Mouse (Mus musculus): ENCODE measurements around the gene Slc44a2. TPM values are rescaled to one million over a fixed set of nuclear protein-coding genes. Genes with fewer than 3 reads are reported as not detected.

Slc44a2 gene
- total and polyA plus RNA-seq, 3 experiments: 22.1 to 62.9 (median 36.5) TPM

DNA sequence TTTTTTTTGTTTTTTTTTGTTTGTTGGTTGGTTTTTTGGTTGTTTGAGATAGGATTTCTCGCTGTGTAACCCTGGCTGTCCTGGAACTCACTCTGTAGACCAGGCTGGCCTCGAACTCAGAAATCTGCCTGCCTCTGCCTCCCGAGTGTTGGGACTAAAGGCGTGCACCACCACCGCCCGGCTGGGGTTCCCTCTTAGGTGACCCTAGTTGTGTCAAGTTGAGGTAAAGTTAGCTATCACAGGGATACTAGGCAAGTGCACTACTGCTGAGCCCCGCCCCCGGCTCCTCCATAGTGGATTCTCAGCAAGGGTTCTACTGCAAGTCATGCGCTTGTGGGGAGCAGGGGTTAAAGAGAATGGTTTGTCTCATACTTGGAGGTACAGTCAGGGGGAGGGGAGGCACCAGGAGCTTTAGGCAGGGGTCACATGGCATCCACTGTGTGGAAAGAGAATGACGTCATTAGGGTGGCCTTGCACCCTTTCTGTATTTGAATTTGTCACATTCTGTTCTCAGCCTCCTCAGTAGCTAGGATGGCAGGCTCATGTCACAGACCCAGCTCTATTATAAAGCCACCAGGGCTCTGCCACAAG lies 9.3 kb downstream of the Slc44a2 start:
- Histone ChIP-seq H3K9me3 (replicated peaks; ENCODE audit: low read length) (peaks cover 2% of the 10 kb centered on the region), H3K9ac (ENCODE audit: insufficient read depth, low read depth) (no peak overlapping the region), H3K4me1 (ENCODE audit: control insufficient read depth in 1 of 2, insufficient read depth in 2 of 2) (peaks cover 23 to 67% of the 10 kb centered on the region in 2 experiments), H3K27ac (ENCODE audit: insufficient read depth, low read depth) (no peak overlapping the region), H3K79me2 (replicated peaks; ENCODE audit: control insufficient read depth, extremely low read depth, insufficient read depth, poor library complexity, severe bottlenecking) (peaks cover 42% of the 10 kb centered on the region), H3K4me3 (replicated peaks in 1 of 3; ENCODE audit: low read depth in 2 of 3, low read length in 2 of 3, poor library complexity in 1 of 3) (no peak overlapping the region), H3K27me3 (replicated peaks) (no peaks in the 10 kb centered on the region), H3K36me3 (replicated peaks in 1 of 2; ENCODE audit: control insufficient read depth in 1 of 2, insufficient read depth in 1 of 2, low read length in 1 of 2) (peaks cover 3 to 47% of the 10 kb centered on the region in 2 experiments), H3K4me2 (ENCODE audit: insufficient read depth, low read depth, poor library complexity, severe bottlenecking) (no peak overlapping the region)
- in situ Hi-C loops (cut with MboI; ENCODE audit: low pct_ligation_motif_present, low pct_unique_long_range_greater_than_20kb, low sequenced_read_pairs): no loop called here
- TF ChIP-seq GABPA (IDR thresholded peaks at IDR 0.05; ENCODE audit: insufficient replicate concordance, low read depth, low read length): no peak
- TF ChIP-seq USF2 (conservative IDR thresholded peaks at IDR 0.05; ENCODE audit: low read depth, low read length): no peak
- no peak for TF ChIP-seq SIN3A (IDR thresholded peaks at IDR 0.05; ENCODE audit: low read length)
- TF ChIP-seq JUN (IDR thresholded peaks at IDR 0.05; ENCODE audit: insufficient read depth, low read depth, low read length): no peak
- TF ChIP-seq CTCF (conservative IDR thresholded peaks at IDR 0.05 in 1 of 2, IDR thresholded peaks at IDR 0.05 in 1 of 2; ENCODE audit: low read depth in 2 of 2, low read length in 2 of 2): no peak
- TF ChIP-seq ZNF384 (IDR thresholded peaks at IDR 0.05; ENCODE audit: low read depth, low read length): no peak
- no peak for TF ChIP-seq UBTF (IDR thresholded peaks at IDR 0.05; ENCODE audit: low read depth, low read length)
- no peak for TF ChIP-seq MEF2A (IDR thresholded peaks at IDR 0.05; ENCODE audit: borderline replicate concordance, low read depth, low read length)
- no peak for TF ChIP-seq NELFE (IDR thresholded peaks at IDR 0.05; ENCODE audit: low read depth, low read length)
- no peak for TF ChIP-seq NRF1 (IDR thresholded peaks at IDR 0.05; ENCODE audit: low read depth, low read length)
- TF ChIP-seq ETS1 (conservative IDR thresholded peaks at IDR 0.05; ENCODE audit: low read depth, low read length): no peak
- no peak for TF ChIP-seq JUND (conservative IDR thresholded peaks at IDR 0.05; ENCODE audit: low read depth, low read length)
- no peak for TF ChIP-seq MAX (IDR thresholded peaks at IDR 0.05; ENCODE audit: low read length)
- TF ChIP-seq ELF1 (IDR thresholded peaks at IDR 0.05; ENCODE audit: low read depth, low read length): no peak
- TF ChIP-seq CHD1 (IDR thresholded peaks at IDR 0.05; ENCODE audit: low read depth, low read length): no peak
- no peak for TF ChIP-seq IRF4 (IDR thresholded peaks at IDR 0.05; ENCODE audit: low read depth, low read length)
- TF ChIP-seq CHD2 (IDR thresholded peaks at IDR 0.05; ENCODE audit: low read length): no peak
- no peak for TF ChIP-seq EP300 (IDR thresholded peaks at IDR 0.05; ENCODE audit: low read length)
- TF ChIP-seq MYC (IDR thresholded peaks at IDR 0.05; ENCODE audit: low read depth, low read length): no peak
- TF ChIP-seq RAD21 (IDR thresholded peaks at IDR 0.05; ENCODE audit: low read depth, low read length): no peak
- dilution Hi-C loops (cut with MboI; ENCODE audit: extremely low pct_ligation_motif_present, extremely low pct_unique_long_range_greater_than_20kb, low sequenced_read_pairs): no loop called here
- DNase-seq (ENCODE audit: extremely low read depth): peak; percentile 50

All from CH12.LX (cell line).